Mouse (Mus musculus) kidney, embryonic 16.5 days (tissue): ENCODE data around the gene Gcnt2. TPM values are rescaled to one million over a fixed set of nuclear protein-coding genes. Genes with fewer than 3 reads are reported as not detected.

Experiments
- ATAC-seq: fragments of 200-750 bp; cut with Nextera tagmentation; 2 replicates; pipeline ENCODE4 v1.8.0; 2017; ENCODE audit warnings: moderate TSS enrichment; ENCODE audit not compliant: low FRiP score, low TSS enrichment
- H3K27ac ChIP-seq: fragments of 300-500 bp; sonication (generic); 2 replicates; pipeline ENCODE4 v1.5.1; 2014; ENCODE audit warnings: low read length
- H3K27me3 ChIP-seq: fragments of 300-500 bp; sonication (generic); 2 replicates; pipeline ENCODE4 v1.6.1; 2014; ENCODE audit warnings: low read length, control low read depth, mixed read lengths; ENCODE audit not compliant: insufficient read depth
- H3K36me3 ChIP-seq: fragments of 300-500 bp; sonication (generic); 2 replicates; pipeline ENCODE4 v1.6.1; 2014; ENCODE audit warnings: low read length, control low read depth, mixed read lengths; ENCODE audit not compliant: insufficient read depth
- H3K4me1 ChIP-seq: fragments of 300-500 bp; sonication (generic); 2 replicates; pipeline ENCODE4 v1.6.1; 2014; ENCODE audit warnings: low read length, control low read depth, mixed read lengths; ENCODE audit not compliant: insufficient read depth
- H3K4me2 ChIP-seq: fragments of 300-500 bp; sonication (generic); replicated peaks from 2 replicates; pipeline ENCODE4 v1.6.1; 2014; ENCODE audit warnings: low read depth, low read length
- H3K4me3 ChIP-seq: fragments of 300-500 bp; sonication (generic); 2 replicates; pipeline ENCODE4 v1.5.1; 2014; ENCODE audit warnings: mild to moderate bottlenecking, low read length
- H3K9ac ChIP-seq: fragments of 300-500 bp; sonication (generic); replicated peaks from 2 replicates; pipeline ENCODE4 v1.6.1; 2014; ENCODE audit warnings: low read length
- H3K9me3 ChIP-seq: fragments of 300-500 bp; sonication (generic); 2 replicates; pipeline ENCODE4 v1.6.1; 2016; ENCODE audit warnings: low read length, control low read depth
- WGBS: fragments of 180-500 bp; shearing (Covaris S2); extraction: QIAGEN DNeasy Blood & Tissue Kit; methylation state at CpG from one replicate; pipeline ENCODE4 v1.1.7; 2014; 5-methylcytosine and 5-hydroxymethylcytosine counted together
- polyA plus RNA-seq: library from polyadenylated mRNA; unstranded; fragments of >200 nt; fragmentation: Nextera tagmentation; extraction: Ambion mirVana; gene quantifications from 2 replicates; pipeline ENCODE4 v1.2.1, GENCODE M21; 2015

Gene Gcnt2
- polyA plus RNA-seq, 1 experiment from 2014 or later = 5.9 TPM

DNA sequence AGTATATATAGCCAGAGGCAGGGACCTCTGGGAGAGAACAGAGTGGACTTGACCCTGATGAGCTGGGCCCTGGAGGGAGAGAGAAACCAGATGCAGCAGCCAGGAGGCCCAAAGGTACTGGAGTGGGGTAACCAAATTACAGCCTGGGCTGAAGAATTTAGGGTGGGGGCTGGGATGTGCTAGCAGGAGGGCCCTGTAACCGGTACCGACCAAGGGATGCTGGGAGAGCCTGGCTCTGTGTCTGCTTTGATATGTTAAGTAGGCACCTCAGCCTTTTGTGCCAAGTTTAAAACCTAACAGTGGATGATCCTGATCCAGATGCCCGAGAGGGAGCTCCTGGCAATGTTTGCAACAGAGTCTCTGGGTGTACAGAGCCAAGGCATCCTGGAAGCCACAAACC is 84.8 kb downstream of the Gcnt2 start:
- H3K4me2 ChIP-seq = no peak overlapping the region
- no peak for ATAC-seq
- no peak overlapping the region for H3K4me3 ChIP-seq
- H3K4me1 ChIP-seq = no peaks in the 10 kb centered on the region
- 27% methylated on average over 3 of the region's 3 CpGs for WGBS
- no peak overlapping the region for H3K27ac ChIP-seq
- H3K9ac ChIP-seq = no peak overlapping the region
- H3K36me3 ChIP-seq = no peaks in the 10 kb centered on the region
- H3K27me3 ChIP-seq = no peaks in the 10 kb centered on the region
- no peaks in the 10 kb centered on the region for H3K9me3 ChIP-seq

DNA sequence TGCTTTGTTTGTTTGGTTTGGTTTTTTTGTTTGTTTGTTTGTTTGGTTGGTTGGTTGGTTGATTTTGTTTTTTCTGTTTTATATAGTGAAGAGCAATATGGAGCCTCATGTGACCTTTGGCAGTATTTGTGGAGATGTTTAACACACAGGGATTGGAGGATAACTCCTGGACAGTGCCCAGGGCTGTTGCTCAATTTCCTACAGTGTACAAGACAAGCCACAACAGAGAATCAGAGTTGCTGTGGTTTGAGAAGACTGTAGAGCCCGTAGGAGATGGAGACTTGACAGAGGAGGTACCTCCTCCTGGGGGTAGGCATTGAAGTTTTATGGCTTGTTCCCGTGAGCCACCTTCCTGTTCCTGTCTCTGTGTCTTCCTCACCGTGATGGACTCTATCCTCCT is 87.0 kb downstream of the Gcnt2 start:
- H3K4me3 ChIP-seq = no peak overlapping the region
- H3K9me3 ChIP-seq = no peaks in the 10 kb centered on the region
- no peaks in the 10 kb centered on the region for H3K36me3 ChIP-seq
- no peaks in the 10 kb centered on the region for H3K27me3 ChIP-seq
- ATAC-seq = no peak
- H3K27ac ChIP-seq = no peak overlapping the region
- WGBS = 69% methylated on average over 3 of the region's 3 CpGs
- no peak overlapping the region for H3K4me2 ChIP-seq
- no peaks in the 10 kb centered on the region for H3K4me1 ChIP-seq
- no peak overlapping the region for H3K9ac ChIP-seq

DNA sequence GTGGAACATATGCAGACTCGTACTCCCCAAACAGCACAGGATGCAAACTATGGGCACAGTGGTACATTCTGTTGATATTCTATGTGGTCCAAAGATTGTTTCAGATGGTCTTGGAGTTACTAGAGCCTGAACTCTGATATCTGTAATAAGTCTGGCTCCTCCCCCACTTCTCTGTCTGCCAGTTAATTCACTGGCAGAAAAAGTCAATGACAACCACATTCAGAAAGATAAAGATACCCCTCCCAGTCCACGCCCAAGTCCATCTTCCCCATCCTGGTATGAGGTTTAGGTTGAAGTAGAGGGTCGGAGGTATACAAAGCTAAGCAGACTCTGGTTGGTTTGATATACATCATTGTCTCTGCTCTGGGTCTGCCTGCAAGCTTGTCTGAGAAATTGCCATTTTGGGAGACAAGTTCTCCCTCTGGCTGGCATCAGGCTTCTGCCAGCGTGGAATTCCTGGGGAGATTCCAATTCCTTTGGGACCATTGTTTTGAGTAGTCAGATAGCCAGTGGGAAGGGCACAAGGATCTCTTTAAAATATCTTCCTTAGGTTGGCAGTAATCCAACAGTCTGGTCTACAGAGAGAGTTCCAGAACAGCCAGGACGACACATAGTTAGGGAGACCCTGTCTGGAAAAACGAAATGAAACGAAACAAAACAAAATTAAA is 88.1 kb downstream of the Gcnt2 start:
- ATAC-seq = no peak
- H3K4me1 ChIP-seq = no peaks in the 10 kb centered on the region
- no peak overlapping the region for H3K27ac ChIP-seq
- no peak overlapping the region for H3K9ac ChIP-seq
- H3K27me3 ChIP-seq = no peaks in the 10 kb centered on the region
- no peaks in the 10 kb centered on the region for H3K36me3 ChIP-seq
- H3K4me3 ChIP-seq = no peak overlapping the region
- no peak overlapping the region for H3K4me2 ChIP-seq
- WGBS = 76% methylated on average over 7 of the region's 7 CpGs
- no peaks in the 10 kb centered on the region for H3K9me3 ChIP-seq

DNA sequence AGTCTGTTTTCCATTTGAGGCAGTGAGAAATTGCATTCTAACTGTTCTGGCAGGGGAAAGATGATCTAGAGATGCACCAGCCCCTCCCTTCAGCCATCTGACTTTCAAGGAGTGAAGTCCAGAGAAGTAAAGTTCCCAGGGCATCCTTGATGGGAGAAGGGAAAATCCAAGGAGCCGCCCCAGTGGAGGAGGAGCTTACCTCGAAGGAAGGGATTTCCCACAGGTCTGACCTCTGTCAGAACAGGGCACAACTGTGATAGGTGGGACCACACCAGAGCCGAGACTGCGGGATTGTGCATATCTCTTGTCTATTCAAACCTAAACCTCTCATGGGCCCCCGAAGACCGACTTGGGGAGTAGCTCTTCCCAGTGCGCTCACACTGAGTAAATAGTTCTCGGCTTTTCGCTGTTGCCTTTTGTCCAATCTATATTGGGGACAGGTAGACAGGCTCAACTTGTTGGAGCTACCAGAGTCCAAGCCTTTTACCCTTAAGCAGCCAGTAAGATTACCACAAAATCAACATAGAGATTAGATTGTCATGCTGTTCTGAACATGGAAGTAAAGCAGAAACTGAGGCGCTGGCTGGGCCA is 91.9 kb downstream of the Gcnt2 start:
- H3K27ac ChIP-seq = no peak overlapping the region
- no peaks in the 10 kb centered on the region for H3K9me3 ChIP-seq
- H3K4me3 ChIP-seq = no peak overlapping the region
- no peaks in the 10 kb centered on the region for H3K27me3 ChIP-seq
- H3K4me2 ChIP-seq = no peak overlapping the region
- no peaks in the 10 kb centered on the region for H3K4me1 ChIP-seq
- 78% methylated on average over 10 of the region's 10 CpGs for WGBS
- H3K9ac ChIP-seq = no peak overlapping the region
- ATAC-seq = no peak
- H3K36me3 ChIP-seq = no peaks in the 10 kb centered on the region

DNA sequence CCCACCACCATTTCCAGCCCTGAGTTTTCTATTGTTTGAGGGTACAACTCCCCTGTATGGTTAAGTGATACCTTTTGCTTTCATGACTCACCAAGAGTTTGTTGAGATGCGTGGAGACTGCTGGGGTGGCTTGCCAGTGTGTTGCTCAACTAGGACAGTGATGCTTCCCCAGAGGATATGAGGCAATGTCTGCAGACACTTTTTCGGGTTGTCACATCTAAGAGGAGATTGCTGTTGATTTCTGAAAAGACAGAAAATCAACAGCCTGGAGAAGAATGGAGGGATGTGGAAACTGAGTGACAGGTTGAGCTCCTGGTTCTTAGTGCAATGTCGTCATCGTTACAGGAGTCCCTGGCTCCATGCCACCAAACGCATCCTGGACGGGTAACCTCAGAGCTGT is 93.7 kb downstream of the Gcnt2 start:
- no peak for ATAC-seq
- Histone ChIP-seq H3K27ac (no peak overlapping the region), H3K4me2 (no peak overlapping the region), H3K9ac (no peak overlapping the region), H3K27me3 (no peaks in the 10 kb centered on the region), H3K4me3 (no peak overlapping the region), H3K36me3 (peaks cover 2% of the 10 kb centered on the region; the same call in 1 of the 2 replicates), H3K9me3 (no peaks in the 10 kb centered on the region), H3K4me1 (no peaks in the 10 kb centered on the region)
- 65% methylated on average over 6 of the region's 6 CpGs for WGBS

DNA sequence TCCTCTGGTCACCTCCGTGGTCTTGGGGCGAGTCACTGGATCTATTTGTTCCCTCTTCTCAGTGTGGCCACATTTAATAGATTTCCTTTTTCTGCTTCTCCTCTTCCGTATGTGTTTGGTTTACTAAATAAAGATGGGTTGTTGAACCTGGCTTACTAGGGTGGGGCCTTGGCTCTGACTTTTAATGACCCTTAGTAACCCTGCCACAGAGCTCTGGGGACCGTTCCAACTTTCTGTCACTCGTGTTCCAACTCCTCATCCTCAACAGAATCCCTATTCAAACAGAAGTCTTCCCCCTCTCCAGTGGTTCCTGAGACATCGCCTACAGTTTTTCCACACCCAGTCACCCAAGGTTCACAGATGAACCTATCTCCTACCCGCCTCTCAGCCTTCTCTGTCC is 96.2 kb downstream of the Gcnt2 start:
- no peaks in the 10 kb centered on the region for H3K27me3 ChIP-seq
- no peak for ATAC-seq
- no peaks in the 10 kb centered on the region for H3K9me3 ChIP-seq
- H3K9ac ChIP-seq = no peak overlapping the region
- no peak overlapping the region for H3K27ac ChIP-seq
- H3K36me3 ChIP-seq = peaks cover 4% of the 10 kb centered on the region; the same call in 1 of the 2 replicates
- H3K4me1 ChIP-seq = no peaks in the 10 kb centered on the region
- H3K4me3 ChIP-seq = no peak overlapping the region
- 90% methylated on average over 7 of the region's 7 CpGs for WGBS
- H3K4me2 ChIP-seq = no peak overlapping the region

DNA sequence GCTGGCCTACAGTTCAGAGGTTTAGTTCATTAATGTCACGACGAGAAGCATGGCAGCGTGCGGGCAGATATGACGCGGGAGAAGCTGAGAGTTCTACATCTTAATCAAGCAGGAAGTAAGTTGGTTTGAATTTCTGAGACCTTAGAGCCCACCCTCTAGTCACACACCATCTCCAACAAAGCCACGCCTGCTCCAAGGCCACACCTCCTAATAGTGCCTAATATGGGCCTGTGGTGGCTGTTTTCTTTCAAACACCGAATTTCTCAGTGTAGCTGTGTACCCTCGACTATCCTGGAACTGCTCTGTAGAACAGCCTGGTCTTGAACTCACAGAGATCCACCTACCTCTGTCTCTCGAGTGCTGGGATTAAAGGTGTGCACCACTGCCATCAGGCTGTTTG is 108.1 kb downstream of the Gcnt2 start:
- Histone ChIP-seq H3K27ac (no peak overlapping the region), H3K4me3 (no peak overlapping the region), H3K9me3 (no peaks in the 10 kb centered on the region), H3K4me1 (no peaks in the 10 kb centered on the region), H3K27me3 (no peaks in the 10 kb centered on the region), H3K36me3 (no peaks in the 10 kb centered on the region), H3K4me2 (no peak overlapping the region), H3K9ac (no peak overlapping the region)
- WGBS = 92% methylated on average over 10 of the region's 10 CpGs
- ATAC-seq = no peak

DNA sequence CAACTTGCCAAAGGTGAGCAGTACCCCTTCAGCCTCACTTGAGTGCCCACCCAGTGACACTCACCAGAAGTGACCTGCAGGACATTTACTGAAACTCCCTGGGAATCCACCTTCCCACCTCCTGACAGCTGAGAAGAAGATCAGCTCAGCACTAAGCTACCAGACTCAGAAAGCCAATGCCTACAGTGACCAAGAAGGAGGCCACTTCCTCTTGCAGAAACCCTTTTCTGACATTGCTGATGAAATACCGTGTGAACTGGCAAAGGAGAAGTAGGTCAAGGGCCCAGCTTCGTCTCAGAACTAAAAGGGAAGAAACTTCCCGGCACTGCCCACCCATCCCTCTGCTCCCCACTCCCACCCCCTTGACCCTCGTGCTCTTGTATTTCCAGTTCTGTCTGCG is 109.0 kb downstream of the Gcnt2 start:
- H3K36me3 ChIP-seq = no peaks in the 10 kb centered on the region
- H3K4me2 ChIP-seq = no peak overlapping the region
- no peak overlapping the region for H3K27ac ChIP-seq
- no peak overlapping the region for H3K4me3 ChIP-seq
- H3K27me3 ChIP-seq = no peaks in the 10 kb centered on the region
- ATAC-seq = no peak
- 49% methylated on average over 5 of the region's 5 CpGs for WGBS
- no peaks in the 10 kb centered on the region for H3K4me1 ChIP-seq
- H3K9me3 ChIP-seq = no peaks in the 10 kb centered on the region
- no peak overlapping the region for H3K9ac ChIP-seq

DNA sequence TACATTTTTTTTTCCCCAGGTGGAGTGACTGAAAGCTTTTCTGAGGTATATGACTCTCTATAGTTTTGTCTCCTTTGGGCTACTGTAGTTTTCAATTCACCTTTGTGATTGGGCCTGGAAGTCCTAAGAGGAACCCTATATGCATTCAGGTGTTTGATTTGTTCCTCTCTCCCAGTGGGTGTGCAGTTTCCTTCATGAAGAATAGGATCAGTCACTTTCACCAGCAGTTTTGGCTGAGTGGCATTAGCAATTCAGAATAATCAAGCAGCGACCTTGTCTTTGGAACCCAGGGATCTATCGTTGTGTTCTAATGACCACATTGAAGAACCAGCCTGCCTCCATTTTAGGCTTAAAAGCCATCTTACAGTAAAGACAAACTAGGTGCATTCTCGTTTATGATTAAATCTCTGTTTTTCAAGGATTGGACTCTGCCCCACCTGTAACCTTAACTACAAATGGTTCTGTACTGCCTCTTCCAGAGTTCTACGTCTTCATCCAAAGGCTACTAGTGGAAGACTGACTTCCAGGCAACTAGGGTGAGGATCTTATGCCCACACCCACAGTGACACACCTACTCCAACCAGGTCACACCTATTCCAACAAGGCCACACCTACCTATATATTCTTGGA is 110.3 kb downstream of the Gcnt2 start:
- H3K4me2 ChIP-seq = no peak overlapping the region
- H3K36me3 ChIP-seq = no peaks in the 10 kb centered on the region
- 85% methylated on average over 4 of the region's 4 CpGs for WGBS
- H3K27me3 ChIP-seq = no peaks in the 10 kb centered on the region
- no peak overlapping the region for H3K9ac ChIP-seq
- H3K9me3 ChIP-seq = no peaks in the 10 kb centered on the region
- no peak overlapping the region for H3K27ac ChIP-seq
- no peak overlapping the region for H3K4me3 ChIP-seq
- no peaks in the 10 kb centered on the region for H3K4me1 ChIP-seq
- no peak for ATAC-seq

DNA sequence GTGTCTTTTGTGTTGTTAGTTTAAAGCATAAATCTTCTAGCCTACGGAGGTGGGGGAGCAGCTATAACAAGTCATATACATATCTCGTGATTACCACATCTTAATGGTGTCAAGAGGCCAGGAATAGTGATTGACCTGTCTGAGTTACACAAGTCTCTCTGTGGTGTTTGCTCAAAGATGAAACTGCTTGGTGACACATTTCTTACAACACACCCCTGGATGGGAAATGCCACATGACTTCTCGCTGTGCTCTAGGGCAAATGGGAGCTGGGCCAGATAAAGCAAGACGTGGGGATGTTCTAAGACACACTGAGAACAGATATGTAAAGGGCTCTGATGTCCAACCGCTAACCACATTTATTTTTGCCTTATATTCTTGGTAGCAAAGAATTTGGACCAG is 111.7 kb downstream of the Gcnt2 start:
- 83% methylated on average over 5 of the region's 5 CpGs for WGBS
- Histone ChIP-seq H3K9ac (no peak overlapping the region), H3K4me1 (no peaks in the 10 kb centered on the region), H3K9me3 (no peaks in the 10 kb centered on the region), H3K4me3 (no peak overlapping the region), H3K36me3 (no peaks in the 10 kb centered on the region), H3K4me2 (no peak overlapping the region), H3K27me3 (no peaks in the 10 kb centered on the region), H3K27ac (no peak overlapping the region)
- ATAC-seq = no peak
